Mouse (Mus musculus): ENCODE data around the gene Cts8. TPM values are rescaled to one million over a fixed set of nuclear protein-coding genes. Genes with fewer than 3 reads are reported as not detected.

Gene Cts8
- not detected in 2 replicates for total RNA-seq (2017)

DNA sequence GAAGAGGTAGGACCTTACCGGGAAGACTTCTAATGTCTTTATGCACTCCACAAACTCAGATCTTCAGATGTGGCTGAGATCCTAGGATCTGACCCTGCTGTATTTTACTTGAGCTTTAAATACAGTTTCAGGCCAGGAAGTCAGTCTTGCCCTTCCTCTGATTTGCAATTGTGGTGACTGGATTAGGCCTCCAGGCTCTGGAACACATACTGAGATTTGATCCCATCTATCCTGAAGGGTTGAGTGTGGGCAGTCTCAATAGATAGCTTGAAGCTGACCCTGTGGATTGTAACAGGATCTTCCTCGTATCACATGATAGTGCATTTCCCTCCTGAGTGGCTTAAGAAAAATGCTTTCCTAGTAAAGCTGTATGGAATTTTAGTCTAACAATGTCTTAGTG lies at the start of gene Cts8:
Gene Cts8 (minus strand): TSS at position 101 of the 400 bp plus-strand sequence.
- no peak for ATAC-seq (replicated peaks in 1 of 2; ENCODE audit: insufficient read depth in 1 of 2, low FRiP score in 2 of 2, low TSS enrichment in 1 of 2, low read depth in 1 of 2, poor library complexity in 2 of 2, severe bottlenecking in 2 of 2)

DNA sequence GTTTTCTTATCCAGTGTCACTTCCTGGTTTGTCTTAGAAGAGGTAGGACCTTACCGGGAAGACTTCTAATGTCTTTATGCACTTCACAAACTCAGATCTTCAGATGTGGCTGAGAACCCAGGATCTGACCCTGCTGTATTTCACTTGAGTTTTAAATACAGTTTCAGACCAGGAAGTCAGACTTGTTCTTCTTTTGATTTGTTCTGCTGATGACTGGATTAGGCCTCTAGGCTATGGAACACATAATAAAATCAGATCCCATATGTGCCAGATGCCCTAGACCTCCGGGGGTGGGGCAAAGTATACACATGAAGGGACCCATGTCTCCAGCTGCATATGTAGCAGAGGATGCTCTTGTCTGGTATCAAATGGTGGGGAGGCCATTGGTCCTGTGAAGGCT lies 33.6 kb upstream of the Cts8 start, which contains the start of gene Gm49398:
Gene Gm49398 (minus strand): TSS at position 101 of the 400 bp plus-strand sequence.
- ATAC-seq (replicated peaks in 1 of 2; ENCODE audit: insufficient read depth in 1 of 2, low FRiP score in 2 of 2, low TSS enrichment in 1 of 2, low read depth in 1 of 2, poor library complexity in 2 of 2, severe bottlenecking in 2 of 2): no peak

GRCm38 (mm10) chr13:61241076-61241947 lies 13.8 kb downstream of the Cts8 start:
- peak; percentile 99 for ATAC-seq (replicated peaks in 1 of 2; ENCODE audit: insufficient read depth in 1 of 2, low FRiP score in 2 of 2, low TSS enrichment in 1 of 2, low read depth in 1 of 2, poor library complexity in 2 of 2, severe bottlenecking in 2 of 2)

- no peak for ATAC-seq (replicated peaks in 1 of 2; ENCODE audit: insufficient read depth in 1 of 2, low FRiP score in 2 of 2, low TSS enrichment in 1 of 2, low read depth in 1 of 2, poor library complexity in 2 of 2, severe bottlenecking in 2 of 2)
Measured at GRCm38 (mm10) chr13:61203310-61203709, 51.8 kb downstream of the Cts8 start, which contains the start of gene Cts6. Gene Cts6, minus strand, starts transcription at chr13:61203410.

Other genes with a start within 250 kb of the Cts8 start
- gene Ctsj, start 249.4 kb downstream of the Cts8 start, total RNA-seq (2017): not detected in 2 replicates
- gene Ctsq, start 214.7 kb downstream of the Cts8 start, total RNA-seq (2017): not detected in 2 replicates
- not detected in 2 replicates for gene Ctsr, start 91.1 kb downstream of the Cts8 start, total RNA-seq (2017)
- not detected in 2 replicates for gene Cts6, start 51.9 kb downstream of the Cts8 start, total RNA-seq (2017)
- gene Gm49398, start 33.5 kb upstream of the Cts8 start, total RNA-seq (2017): not detected in 2 replicates
- not detected in 2 replicates for gene Cts7, start 102.8 kb upstream of the Cts8 start, total RNA-seq (2017)